Mouse (Mus musculus) liver, postnatal 0 days (tissue): ENCODE measurements around the gene Cd248.

Experiments
- CTCF ChIP-seq: sonication (generic); IDR thresholded peaks from 2 replicates; pipeline ENCODE4 v1.5.1; 2016; ENCODE audit warnings: antibody characterized with exemption, low read depth
- EP300 ChIP-seq: IDR thresholded peaks from 2 replicates; pipeline ENCODE4 v1.6.1; 2016; ENCODE audit warnings: antibody characterized with exemption, low read depth, mild to moderate bottlenecking

DNA sequence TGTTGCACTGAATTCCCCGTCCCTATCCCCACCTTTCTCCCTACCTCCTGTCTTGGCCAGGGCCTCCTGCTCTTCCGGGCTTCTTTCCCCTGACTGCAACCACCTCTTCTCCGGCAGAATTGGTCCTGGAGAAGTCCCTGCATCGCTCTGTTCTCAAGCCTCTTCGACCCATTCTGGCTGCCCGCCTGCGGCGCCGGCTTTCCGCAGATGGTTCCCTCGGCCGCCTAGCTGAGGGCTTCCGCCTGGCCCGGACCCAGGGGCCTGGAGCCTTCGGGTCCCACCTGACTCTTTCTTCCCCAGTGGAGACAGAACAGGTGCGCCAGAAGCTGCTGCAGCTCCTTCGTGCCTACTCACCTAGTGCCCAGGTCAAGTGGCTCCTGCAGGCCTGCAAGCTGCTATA lies 15.0 kb upstream of the Cd248 start:
- TF ChIP-seq CTCF (no peak), EP300 (no peak)
